Mouse (Mus musculus): ENCODE measurements at regions not wholly inside any gene's neighbourhood (a gene's known extent, or its start where the extent isn't known, plus 50 kb on each side); places are given as distances from the start of the nearest gene placed in this dataset.

DNA sequence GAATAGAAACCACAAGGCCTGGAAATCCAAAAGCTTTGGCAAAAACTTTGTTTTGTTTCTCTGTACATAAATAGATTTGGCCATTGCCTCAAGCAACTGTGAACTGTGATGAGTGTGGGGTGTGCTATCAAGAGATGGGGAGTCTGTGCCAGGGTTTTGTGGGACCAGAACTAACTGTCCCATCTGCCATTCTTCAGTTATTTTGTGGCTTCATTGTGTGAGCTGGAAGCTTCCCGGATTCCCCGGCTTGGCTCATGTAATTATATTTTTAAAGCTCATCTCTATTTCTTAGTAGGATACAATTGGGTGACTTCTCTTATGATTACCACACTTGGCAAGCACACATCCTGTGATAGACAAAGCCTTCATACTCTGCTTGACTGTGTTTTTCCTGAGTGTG is 143.6 kb upstream of the Rasgrp1 start:
- TF ChIP-seq CTCF (IDR thresholded peaks at IDR 0.05; ENCODE audit: low read depth, low read length): no peak
- TF ChIP-seq POLR2A (IDR thresholded peaks at IDR 0.05; ENCODE audit: extremely low read depth, insufficient read depth, low read length): no peak

Measured in liver, adult 2 months (tissue).